10 mouse cellular contexts compared by ENCODE assay signal in the genomic region with DNA sequence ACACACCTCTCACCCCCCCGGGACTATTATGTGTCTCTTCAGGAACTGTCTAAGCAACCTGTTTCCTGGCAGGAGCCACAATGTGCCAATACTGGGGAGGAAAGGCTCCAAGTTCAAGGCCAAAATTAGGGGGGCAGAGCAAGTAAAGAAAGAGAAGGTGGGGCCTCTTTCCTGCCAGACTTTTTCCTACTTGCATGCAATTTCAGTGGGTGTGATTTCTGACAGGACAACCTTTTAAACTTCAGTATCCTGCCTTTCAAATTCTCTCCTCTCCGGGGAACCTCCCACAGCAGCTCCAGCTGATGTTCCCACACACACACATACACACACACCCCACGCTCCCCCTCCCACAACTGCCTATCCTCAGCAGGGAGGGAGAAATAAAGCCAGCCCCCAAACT.
DNase-seq lines count a peak whose midpoint lies in the region; ATAC-seq lines count a peak whose summit lies in the region.
"Had no signal": no experiment of that assay in that cellular context is flagged by ENCODE, and none has a peak within 500 bp of the region (broad histone marks: within the 10 kb centered on the region; RNA-seq: fewer than 3 reads in every experiment).

No protein-coding gene starts in this region.

- H3K9ac ChIP-seq in lung, embryonic 16.5 days (ENCODE audit: low read length) = no peak overlapping the region

- H3K4me3 ChIP-seq in lung, embryonic 16.5 days (ENCODE audit: low read length) = no peak overlapping the region
- H3K4me3 ChIP-seq in forebrain, embryonic 10.5 days = no peak overlapping the region
- H3K4me3 ChIP-seq: megakaryocyte, embryonic 14.5 days had no signal

- peaks cover 10% of the 10 kb centered on the region for H3K4me1 ChIP-seq in lung, embryonic 16.5 days (replicated peaks; ENCODE audit: control insufficient read depth, insufficient read depth, low read length)
- peaks cover 12% of the 10 kb centered on the region for H3K4me1 ChIP-seq in forebrain, embryonic 10.5 days
- H3K4me1 ChIP-seq: megakaryocyte, embryonic 14.5 days had no signal

- H3K27me3 ChIP-seq in lung, embryonic 16.5 days (ENCODE audit: control insufficient read depth, insufficient read depth, low read depth, low read length) = no peaks in the 10 kb centered on the region
- no peaks in the 10 kb centered on the region for H3K27me3 ChIP-seq in forebrain, embryonic 10.5 days (ENCODE audit: poor library complexity, severe bottlenecking)
- H3K27me3 ChIP-seq: megakaryocyte, embryonic 14.5 days had no signal

- H3K27ac ChIP-seq in lung, embryonic 16.5 days (ENCODE audit: low read length) = no peak overlapping the region
- no peak overlapping the region for H3K27ac ChIP-seq in forebrain, embryonic 10.5 days

- H3K9me3 ChIP-seq in lung, embryonic 16.5 days (ENCODE audit: control insufficient read depth, low read length) = no peaks in the 10 kb centered on the region
- H3K9me3 ChIP-seq in forebrain, embryonic 10.5 days = no peaks in the 10 kb centered on the region
- H3K9me3 ChIP-seq: G1E had no signal

- no peak overlapping the region for H3K4me2 ChIP-seq in lung, embryonic 16.5 days (ENCODE audit: low read depth, low read length)

- peak; percentile 69 for ATAC-seq in lung, embryonic 16.5 days (ENCODE audit: low read depth)
- peak; percentile 22 for ATAC-seq in granulocyte monocyte progenitor cell, adult 5-6 weeks (replicated peaks; ENCODE audit: poor library complexity, severe bottlenecking)

- no peak for DNase-seq in lung, postnatal 25 days (ENCODE audit: low spot score)
- peak; percentile 42 for DNase-seq in heart, postnatal 4 days
- DNase-seq in skeletal muscle tissue, adult 2 months (ENCODE audit: low read depth, low spot score) = peak; percentile 23
- DNase-seq in retina, embryonic 14.5 days (ENCODE audit: low spot score) = no peak
- DNase-seq in forebrain, embryonic 10.5 days (ENCODE audit: extremely low spot score, low spot score) = no peak
- no peak for DNase-seq in frontal cortex, postnatal 36 days (ENCODE audit: low spot score in 2 of 2)

- WGBS in lung, embryonic 16.5 days = 43% methylated on average over 3 of the region's 3 CpGs
- 83% methylated on average over 3 of the region's 3 CpGs for WGBS in forebrain, embryonic 10.5 days

- no peaks in the 10 kb centered on the region for H3K36me3 ChIP-seq in lung, embryonic 16.5 days (ENCODE audit: control insufficient read depth, insufficient read depth, low read length)
- H3K36me3 ChIP-seq in forebrain, embryonic 10.5 days (replicated peaks) = no peaks in the 10 kb centered on the region
- H3K36me3 ChIP-seq: G1E had no signal

Comparison
In these comparisons a context has a peak if more than half of its experiments do, and no peak if none do; other contexts are left out.
1. DNase-seq: peak in heart, postnatal 4 days (single experiment) and skeletal muscle tissue, adult 2 months (single experiment); none in lung, postnatal 25 days (single experiment), retina, embryonic 14.5 days (single experiment), forebrain, embryonic 10.5 days (single experiment) and frontal cortex, postnatal 36 days (0 of 2).